ENCODE assay signal across 13 mouse cellular contexts in genomic region chr4:123223309-123223708, GRCm38 (mm10). TPM values are rescaled to one million over a fixed set of nuclear protein-coding genes. Genes with fewer than 3 reads are reported as not detected.
A peak's percentile ranks its signal among the peaks of the same experiment; 100 is the strongest.
DNase-seq lines count a peak whose midpoint lies in the region; ATAC-seq and TF ChIP-seq lines count a peak whose summit lies in the region.
"Had no signal": no experiment of that assay in that cellular context is flagged by ENCODE, and none has a peak within 500 bp of the region (broad histone marks: within the 10 kb centered on the region; RNA-seq: fewer than 3 reads in every experiment).

No protein-coding gene starts in this region.

- TF ChIP-seq CTCF in heart, postnatal 0 days (IDR thresholded peaks at IDR 0.05; ENCODE audit: low read depth) = peak; percentile 38
- TF ChIP-seq CTCF in cortical plate, adult 2 months (IDR thresholded peaks at IDR 0.05; ENCODE audit: extremely low read depth, insufficient read depth, low read length) = peak; percentile 21; the same call in 1 of the 2 replicates

- no peak overlapping the region for H3K4me3 ChIP-seq in heart, postnatal 0 days (ENCODE audit: low read depth, low read length)
- no peak overlapping the region for H3K4me3 ChIP-seq in cortical plate, adult 2 months (ENCODE audit: insufficient read depth, low read length)
- no peak overlapping the region for H3K4me3 ChIP-seq in hindbrain, embryonic 11.5 days (ENCODE audit: low read depth, low read length)
- H3K4me3 ChIP-seq: heart, embryonic 12.5 days; stomach, embryonic 15.5 days had no signal

- ATAC-seq in heart, postnatal 0 days (ENCODE audit: insufficient read depth, low read depth) = no peak
- ATAC-seq in hindbrain, embryonic 11.5 days (ENCODE audit: low FRiP score) = no peak

- no peak overlapping the region for H3K4me2 ChIP-seq in heart, postnatal 0 days (ENCODE audit: low read depth, low read length)
- H3K4me2 ChIP-seq in hindbrain, embryonic 11.5 days (replicated peaks; ENCODE audit: low read depth, low read length) = no peak overlapping the region
- H3K4me2 ChIP-seq: heart, embryonic 12.5 days; stomach, embryonic 15.5 days had no signal

- no peak for TF ChIP-seq POLR2A in cortical plate, adult 2 months (IDR thresholded peaks at IDR 0.05; ENCODE audit: extremely low read depth, insufficient read depth, low read length)

- H3K9me3 ChIP-seq in heart, postnatal 0 days (replicated peaks; ENCODE audit: control insufficient read depth, low read length) = no peaks in the 10 kb centered on the region
- H3K9me3 ChIP-seq in hindbrain, embryonic 11.5 days (ENCODE audit: control insufficient read depth, low read length) = no peaks in the 10 kb centered on the region
- H3K9me3 ChIP-seq: stomach, embryonic 15.5 days had no signal

- H3K27me3 ChIP-seq in heart, postnatal 0 days (ENCODE audit: control insufficient read depth, insufficient read depth, low read length) = no peaks in the 10 kb centered on the region
- H3K27me3 ChIP-seq in hindbrain, embryonic 11.5 days (ENCODE audit: control insufficient read depth, insufficient read depth, low read length) = no peaks in the 10 kb centered on the region

- peaks cover 19% of the 10 kb centered on the region for H3K4me1 ChIP-seq in heart, postnatal 0 days (ENCODE audit: control insufficient read depth, insufficient read depth)
- H3K4me1 ChIP-seq in cortical plate, adult 2 months (ENCODE audit: control insufficient read depth, insufficient read depth, low read length) = peaks cover 1% of the 10 kb centered on the region; the same call in 1 of the 2 replicates
- peaks cover 3% of the 10 kb centered on the region; the same call in 1 of the 2 replicates for H3K4me1 ChIP-seq in hindbrain, embryonic 11.5 days (replicated peaks; ENCODE audit: control insufficient read depth, insufficient read depth, low read length)

- H3K27ac ChIP-seq in heart, postnatal 0 days (ENCODE audit: low read depth) = no peak overlapping the region
- no peak overlapping the region for H3K27ac ChIP-seq in cortical plate, adult 2 months (ENCODE audit: insufficient read depth, low read length)
- no peak overlapping the region for H3K27ac ChIP-seq in hindbrain, embryonic 11.5 days (ENCODE audit: low read depth, low read length)
- H3K27ac ChIP-seq: stomach, embryonic 15.5 days had no signal

- no peak for DNase-seq in heart, postnatal 0 days (ENCODE audit: low spot score)
- no peak for DNase-seq in heart, adult 8-10 months (ENCODE audit: low spot score)
- peak; percentile 26 for DNase-seq in right cerebral cortex, postnatal 4 days
- no peak for DNase-seq in right cerebral cortex, postnatal 25 days
- DNase-seq in hindbrain, embryonic 11.5 days (ENCODE audit: low spot score) = no peak
- no peak for DNase-seq in kidney, adult 8-10 months
- no peak for DNase-seq in Muller cell, postnatal 12 days (ENCODE audit: inconsistent ontology term)
- DNase-seq: cerebellum, adult 11-12 months; kidney, postnatal 10 days; left cerebral cortex, postnatal 4 days had no signal

- H3K9ac ChIP-seq in heart, postnatal 0 days (replicated peaks; ENCODE audit: low read depth, low read length) = no peak overlapping the region
- no peak overlapping the region for H3K9ac ChIP-seq in hindbrain, embryonic 11.5 days (ENCODE audit: low read depth, low read length)
- H3K9ac ChIP-seq: heart, embryonic 12.5 days; stomach, embryonic 15.5 days had no signal

- no peak for TF ChIP-seq EP300 in heart, postnatal 0 days (IDR thresholded peaks at IDR 0.05; ENCODE audit: low read depth)

- WGBS in heart, postnatal 0 days = 75% methylated on average over 3 of the region's 3 CpGs
- WGBS in hindbrain, embryonic 11.5 days = 46% methylated on average over 3 of the region's 3 CpGs

- H3K36me3 ChIP-seq in heart, postnatal 0 days (replicated peaks; ENCODE audit: control insufficient read depth, insufficient read depth, low read length) = no peaks in the 10 kb centered on the region
- H3K36me3 ChIP-seq in hindbrain, embryonic 11.5 days (ENCODE audit: control insufficient read depth, insufficient read depth, low read length) = no peaks in the 10 kb centered on the region
- H3K36me3 ChIP-seq: heart, embryonic 12.5 days; stomach, embryonic 15.5 days had no signal

RNA-seq across cellular contexts. Expression of gene Heyl, which starts 10.0 kb away (rescaled TPM):
- total RNA-seq in heart, postnatal 0 days (2014; rRNA removed; ENCODE audit: low replicate concordance) = 9.0 and 12.3 TPM in 2 replicates
- 8.9 and 9.0 TPM in 2 replicates for polyA plus RNA-seq in heart, postnatal 0 days (2015; fragmentation: Nextera tagmentation; extraction: Ambion mirVana)
- total RNA-seq in heart, adult 8-10 months (2022) = 10 to 100 TPM in 3 of 4 experiments, 1 to 10 TPM in 1; 9.7 to 11.7 (median 10.9) TPM
- 2.0 TPM in 2 replicates for polyA plus RNA-seq in cortical plate, adult 2 months (2012; rRNA removed)
- polyA plus RNA-seq in hindbrain, embryonic 11.5 days (2014; fragmentation: Nextera tagmentation; extraction: Ambion mirVana) = 10.5 and 14.2 TPM in 2 replicates

RNA-seq across cellular contexts. Expression of gene Nt5c1a, which starts 22.0 kb away (rescaled TPM):
- 3.4 and 14.6 TPM in 2 replicates for total RNA-seq in heart, postnatal 0 days (2014; rRNA removed; ENCODE audit: low replicate concordance)
- 1.7 and 2.4 TPM in 2 replicates for polyA plus RNA-seq in heart, postnatal 0 days (2015; fragmentation: Nextera tagmentation; extraction: Ambion mirVana)
- total RNA-seq in heart, adult 8-10 months (2022) = 10 to 100 TPM; 48.9 to 75.3 (median 70.1) TPM
- polyA plus RNA-seq in cortical plate, adult 2 months (2012; rRNA removed) = 3.3 and 3.7 TPM in 2 replicates
- polyA plus RNA-seq in hindbrain, embryonic 11.5 days (2014; fragmentation: Nextera tagmentation; extraction: Ambion mirVana) = not detected in 2 replicates
- polyA plus RNA-seq: stomach, embryonic 15.5 days had no signal

RNA-seq across cellular contexts. Expression of gene Pabpc4, which starts 38.8 kb away (rescaled TPM):
- 350 and 355 TPM in 2 replicates for total RNA-seq in heart, postnatal 0 days (2014; rRNA removed; ENCODE audit: low replicate concordance)
- 54.6 and 55.3 TPM in 2 replicates for polyA plus RNA-seq in heart, postnatal 0 days (2015; fragmentation: Nextera tagmentation; extraction: Ambion mirVana)
- total RNA-seq in heart, adult 8-10 months (2022) = 100 to 1,000 TPM; 323 to 392 (median 367) TPM
- 35.3 and 35.6 TPM in 2 replicates for polyA plus RNA-seq in cortical plate, adult 2 months (2012; rRNA removed)
- 38.0 and 47.1 TPM in 2 replicates for polyA plus RNA-seq in hindbrain, embryonic 11.5 days (2014; fragmentation: Nextera tagmentation; extraction: Ambion mirVana)

RNA-seq across cellular contexts. Expression of gene Hpcal4, which starts 40.3 kb away (rescaled TPM):
- 0.57 and 1.5 TPM in 2 replicates for total RNA-seq in heart, postnatal 0 days (2014; rRNA removed; ENCODE audit: low replicate concordance)
- 0.40 and 0.41 TPM in 2 replicates for polyA plus RNA-seq in heart, postnatal 0 days (2015; fragmentation: Nextera tagmentation; extraction: Ambion mirVana)
- under 1 TPM; 0.14 to 0.25 (median 0.19) TPM for total RNA-seq in heart, adult 8-10 months (2022)
- 562 and 609 TPM in 2 replicates for polyA plus RNA-seq in cortical plate, adult 2 months (2012; rRNA removed)
- polyA plus RNA-seq in hindbrain, embryonic 11.5 days (2014; fragmentation: Nextera tagmentation; extraction: Ambion mirVana) = 1.1 and 1.5 TPM in 2 replicates
